Mouse (Mus musculus) limb, embryonic 13.5 days (tissue): Measurements from ENCODE around the gene Mapkapk3. TPM values are rescaled to one million over a fixed set of nuclear protein-coding genes. Genes with fewer than 3 reads are reported as not detected.

Source experiments
- ATAC-seq: fragments of 200-750 bp; cut with Nextera tagmentation; 2 replicates; pipeline ENCODE4 v1.8.0; 2017; ENCODE audit warnings: low read depth, moderate number of reproducible peaks, moderate TSS enrichment; ENCODE audit not compliant: low FRiP score
- H3K27ac ChIP-seq: fragments of 300-500 bp; sonication (generic); 2 replicates; pipeline ENCODE4 v1.5.1; 2015; ENCODE audit warnings: inconsistent platforms, mild to moderate bottlenecking, moderate library complexity
- H3K27me3 ChIP-seq: fragments of 300-500 bp; sonication (generic); 2 replicates; pipeline ENCODE4 v1.6.1; 2015; ENCODE audit warnings: mild to moderate bottlenecking, inconsistent platforms
- H3K36me3 ChIP-seq: fragments of 300-500 bp; sonication (generic); 2 replicates; pipeline ENCODE4 v1.6.1; 2015; ENCODE audit warnings: inconsistent platforms, mild to moderate bottlenecking, moderate library complexity
- H3K4me1 ChIP-seq: fragments of 300-500 bp; sonication (generic); 2 replicates; pipeline ENCODE4 v1.6.1; 2015; ENCODE audit warnings: inconsistent platforms
- H3K4me2 ChIP-seq: fragments of 300-500 bp; sonication (generic); replicated peaks from 2 replicates; pipeline ENCODE4 v1.6.1; 2015; ENCODE audit warnings: inconsistent platforms, mild to moderate bottlenecking, moderate library complexity
- H3K4me3 ChIP-seq: fragments of 300-500 bp; sonication (generic); 2 replicates; pipeline ENCODE4 v1.5.1; 2015; ENCODE audit warnings: moderate library complexity, mild to moderate bottlenecking, inconsistent platforms
- H3K9ac ChIP-seq: fragments of 300-500 bp; sonication (generic); 2 replicates; pipeline ENCODE4 v1.6.1; 2015; ENCODE audit warnings: mild to moderate bottlenecking, inconsistent platforms
- H3K9me3 ChIP-seq: fragments of 300-500 bp; sonication (generic); 2 replicates; pipeline ENCODE4 v1.6.1; 2016; ENCODE audit warnings: inconsistent platforms
- WGBS: fragments of 180-500 bp; shearing (Covaris S2); methylation state at CpG from one replicate; pipeline ENCODE4 v1.1.7; 2015; 5-methylcytosine and 5-hydroxymethylcytosine counted together
- microRNA-seq: library from miRNA; unstranded; fragments of <30 nt; microRNA quantifications from one replicate; pipeline ENCODE4, GENCODE M21; 2016
- polyA plus RNA-seq: library from polyadenylated mRNA; unstranded; fragments of >200 nt; fragmentation: Nextera tagmentation; extraction: Ambion mirVana; gene quantifications from 2 replicates; pipeline ENCODE4 v1.2.1, GENCODE M21; 2015

The Mapkapk3 gene
- polyA plus RNA-seq, 1 experiment from 2014 or later: 6.3 TPM

DNA sequence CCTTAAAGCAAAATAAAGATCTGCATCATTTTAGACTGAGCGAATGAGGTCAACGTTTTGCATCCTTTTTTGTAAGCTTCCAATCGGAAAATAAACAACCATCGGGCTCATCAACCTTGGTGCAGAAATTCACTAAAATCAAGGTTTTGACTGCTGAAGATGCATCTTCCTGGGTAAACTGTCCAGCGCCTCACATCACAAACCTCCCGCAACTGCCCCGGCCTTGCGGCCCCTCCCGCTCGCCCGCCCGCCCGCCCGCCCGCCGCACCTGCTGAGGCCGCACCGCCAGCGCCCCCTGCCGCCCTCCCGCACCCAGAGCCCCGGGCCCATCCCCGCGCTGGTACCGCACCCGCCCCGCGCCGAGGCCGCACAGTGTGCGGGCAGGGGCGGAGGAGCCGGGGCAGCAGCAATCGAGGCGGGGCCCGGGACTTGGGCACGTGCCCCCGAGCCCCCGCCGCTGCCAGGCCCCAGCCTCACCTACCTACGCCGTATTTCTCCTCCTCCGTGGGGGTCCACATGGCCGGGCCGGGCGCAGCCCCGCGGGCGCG is 58.6 kb downstream of the Mapkapk3 start:
- Histone ChIP-seq H3K9me3 (no peaks in the 10 kb centered on the region), H3K9ac (peak overlapping the region; percentile 65), H3K36me3 (no peaks in the 10 kb centered on the region), H3K4me3 (peak overlapping the region; percentile 60), H3K27ac (no peak overlapping the region), H3K4me1 (peaks cover 7% of the 10 kb centered on the region; the same call in 1 of the 2 replicates), H3K4me2 (peak overlapping the region; percentile 98), H3K27me3 (peaks cover 89% of the 10 kb centered on the region)
- ATAC-seq: peak; percentile 63
- 2% methylated on average over 34 of the region's 50 CpGs for WGBS

- no peak for ATAC-seq
- Histone ChIP-seq H3K4me3 (no peak overlapping the region), H3K9me3 (no peaks in the 10 kb centered on the region), H3K4me2 (no peak overlapping the region), H3K4me1 (no peaks in the 10 kb centered on the region), H3K27ac (no peak overlapping the region), H3K9ac (no peak overlapping the region), H3K36me3 (no peaks in the 10 kb centered on the region), H3K27me3 (peaks cover 42% of the 10 kb centered on the region)
- 88% methylated on average over 1 of the region's 1 CpGs for WGBS
Observed at GRCm38 (mm10) chr9:107224597-107224996, 65.1 kb downstream of the Mapkapk3 start.

Small RNAs within 50 kb of the gene (microRNA-seq; reads per million reads assigned to microRNA genes)
- not detected for gene Gm22238

Other genes with a start within 250 kb of the Mapkapk3 start
- 0.37 and 0.64 TPM in 2 replicates for gene Dock3, start 58.0 kb downstream of the Mapkapk3 start, polyA plus RNA-seq
- 9.8 and 9.9 TPM in 2 replicates for gene Cish, start 6.1 kb upstream of the Mapkapk3 start, polyA plus RNA-seq
- 12.6 and 14.4 TPM in 2 replicates for gene Hemk1, start 48.5 kb upstream of the Mapkapk3 start, polyA plus RNA-seq
- gene 6430571L13Rik, start 50.7 kb upstream of the Mapkapk3 start, polyA plus RNA-seq: 1.1 TPM in 2 replicates
- gene Cacna2d2, start 109.7 kb upstream of the Mapkapk3 start, polyA plus RNA-seq: 0.56 and 0.68 TPM in 2 replicates
- 46.9 and 47.8 TPM in 2 replicates for gene Tmem115, start 244.1 kb upstream of the Mapkapk3 start, polyA plus RNA-seq